Mouse (Mus musculus): Measurements from ENCODE around the gene Tiam1.
A peak's percentile ranks its signal among the peaks of the same experiment; 100 is the strongest.

DNA sequence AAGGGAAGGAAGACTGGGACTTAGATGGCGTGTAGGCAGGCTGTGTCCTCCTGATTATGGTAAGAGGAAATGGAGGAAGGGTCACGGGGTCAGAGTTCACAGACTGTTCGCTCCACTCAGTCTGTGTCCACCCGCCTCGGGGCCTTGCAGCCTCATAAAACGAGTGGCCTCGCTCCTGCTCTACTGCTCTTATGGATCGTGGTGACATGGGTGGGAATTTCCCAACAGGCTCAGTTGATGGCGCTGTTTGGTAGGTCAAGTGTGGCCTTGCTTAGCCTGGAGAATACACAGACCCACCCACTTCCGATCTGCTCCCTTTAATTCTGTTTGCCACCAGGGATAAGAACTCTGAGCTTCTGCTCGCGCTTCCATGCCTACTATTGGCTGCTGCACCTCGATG, 43.9 kb upstream of the Tiam1 start:
- TF ChIP-seq CTCF (IDR thresholded peaks at IDR 0.05; ENCODE audit: extremely low read depth, insufficient read length, insufficient replicate concordance, low read depth, low read length) (peak; percentile 59; the same call in 1 of the 2 replicates), POLR2A (IDR thresholded peaks at IDR 0.05; ENCODE audit: low read depth, low read length) (no peak)

Data from small intestine, adult 2 months (tissue).